Mouse (Mus musculus) liver, postnatal 0 days (tissue): Measurements from ENCODE around the gene March10.

ENCODE experiments used
- CTCF ChIP-seq: sonication (generic); IDR thresholded peaks from 2 replicates; pipeline ENCODE4 v1.5.1; 2016; ENCODE audit warnings: antibody characterized with exemption, low read depth
- EP300 ChIP-seq: IDR thresholded peaks from 2 replicates; pipeline ENCODE4 v1.6.1; 2016; ENCODE audit warnings: antibody characterized with exemption, low read depth, mild to moderate bottlenecking

- no peak for TF ChIP-seq CTCF
- TF ChIP-seq EP300, result no peak
These were observed 36.6 kb downstream of the March10 start for GRCm38 (mm10) chr11:105419946-105420345.
